Mouse (Mus musculus) lung, adult 2 months (tissue): ENCODE results near the gene Trim24.

Source experiments
- CTCF ChIP-seq: fragments of 200-500 bp; IDR thresholded peaks from 2 replicates; pipeline ENCODE4 v1.5.1; 2011; ENCODE audit warnings: mild to moderate bottlenecking, low read length, control low read depth; ENCODE audit not compliant: insufficient read depth
- POLR2A ChIP-seq: fragments of 200-500 bp; IDR thresholded peaks from 2 replicates; pipeline ENCODE4 v1.6.1; 2011; ENCODE audit warnings: low read depth, mild to moderate bottlenecking, control low read depth, low read length, borderline replicate concordance; ENCODE audit errors: extremely low read depth

DNA sequence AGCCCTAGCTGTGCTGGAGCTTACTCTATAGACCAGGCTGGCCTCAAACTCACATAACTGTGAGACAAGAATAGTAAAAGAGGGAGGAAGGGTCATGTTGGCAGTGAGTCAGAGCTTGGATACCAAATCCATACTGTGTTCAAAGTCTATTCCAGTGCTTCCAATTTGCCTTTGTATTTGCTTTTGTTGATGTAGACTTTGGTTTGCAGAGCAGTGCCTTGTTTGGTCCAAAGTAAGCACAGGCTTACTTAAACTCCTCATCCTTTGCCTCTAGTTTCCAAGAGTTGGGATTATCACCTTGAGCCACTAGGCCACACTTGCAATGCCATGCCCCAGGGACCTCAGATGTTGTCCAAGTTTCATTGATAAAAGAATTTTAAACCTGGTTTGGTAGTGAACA lies 41.0 kb upstream of the Trim24 start:
- TF ChIP-seq CTCF = no peak
- TF ChIP-seq POLR2A = no peak
